Mouse (Mus musculus): Measurements from ENCODE around the gene Proser2.

The Proser2 gene

GRCm38 (mm10) chr2:6074891-6075529 is 55.0 kb downstream of the Proser2 start:
- in situ Hi-C loops (cut with MboI, MseI): loop anchor here (10.0 kb wide), 1 partner anchor 540 kb away; no protein-coding TSS in a partner anchor

- in situ Hi-C loops (cut with MboI, MseI): loop anchor here (10.0 kb wide), 1 partner anchor 538 kb away; no protein-coding TSS in a partner anchor
Measured at GRCm38 (mm10) chr2:6072685-6073260, 57.2 kb downstream of the Proser2 start.

GRCm38 (mm10) chr2:6071598-6072440 is 58.2 kb downstream of the Proser2 start:
- in situ Hi-C loops (cut with MboI, MseI): loop anchor here (10.0 kb wide), 1 partner anchor 537 kb away; no protein-coding TSS in a partner anchor

- in situ Hi-C loops (cut with MboI, MseI): loop anchor here (10.0 kb wide), 1 partner anchor 536 kb away; no protein-coding TSS in a partner anchor
Measured at GRCm38 (mm10) chr2:6070925-6071324, 59.1 kb downstream of the Proser2 start.

- in situ Hi-C loops (cut with MboI, MseI): no loop called here
Measured at GRCm38 (mm10) chr2:6067341-6067740, 62.7 kb downstream of the Proser2 start.

- in situ Hi-C loops (cut with MboI, MseI): no loop called here
Measured at GRCm38 (mm10) chr2:6060071-6060804, 69.8 kb downstream of the Proser2 start.

- in situ Hi-C loops (cut with MboI, MseI): loop anchor here (5.0 kb wide), 1 partner anchor 98 kb away; no protein-coding TSS in a partner anchor
Measured at GRCm38 (mm10) chr2:6059291-6059690, 70.7 kb downstream of the Proser2 start.

GRCm38 (mm10) chr2:6056518-6056917 is 73.5 kb downstream of the Proser2 start:
- in situ Hi-C loops (cut with MboI, MseI): loop anchor here (5.0 kb wide), 1 partner anchor 101 kb away; no protein-coding TSS in a partner anchor

GRCm38 (mm10) chr2:6055466-6055865 is 74.5 kb downstream of the Proser2 start:
- in situ Hi-C loops (cut with MboI, MseI): loop anchor here (5.0 kb wide), 1 partner anchor 102 kb away; no protein-coding TSS in a partner anchor

- in situ Hi-C loops (cut with MboI, MseI): no loop called here
Measured at GRCm38 (mm10) chr2:6049018-6049417, 81.0 kb downstream of the Proser2 start.

- in situ Hi-C loops (cut with MboI, MseI): no loop called here
Measured at GRCm38 (mm10) chr2:6048570-6048969, 81.4 kb downstream of the Proser2 start.
